Mouse (Mus musculus) brain, embryonic 18.5 days (tissue): ENCODE data around the gene Ccdc120.

ENCODE experiments used
- DNase-seq: peaks from one replicate; pipeline ENCODE4 v3.0.0-alpha.2; 2012; ENCODE audit warnings: low read depth, low spot score

Ccdc120 gene

GRCm38 (mm10) chrX:7692862-7693261, 57.8 kb downstream of the Ccdc120 start:
- no peak for DNase-seq

GRCm38 (mm10) chrX:7690486-7690885, 60.2 kb downstream of the Ccdc120 start:
- no peak for DNase-seq

GRCm38 (mm10) chrX:7688321-7688720, 62.4 kb downstream of the Ccdc120 start:
- DNase-seq, result no peak
